Mouse (Mus musculus) liver, embryonic 14.5 days (tissue): ENCODE measurements around the gene Tas1r2. TPM values are rescaled to one million over a fixed set of nuclear protein-coding genes. Genes with fewer than 3 reads are reported as not detected.
A peak's percentile ranks its signal among the peaks of the same experiment; 100 is the strongest.

ENCODE experiments used
- ATAC-seq: fragments of 200-750 bp; cut with Nextera tagmentation; 2 replicates; pipeline ENCODE4 v1.8.0; 2017; ENCODE audit warnings: moderate number of reproducible peaks, mild to moderate bottlenecking, moderate library complexity; ENCODE audit not compliant: insufficient read depth
- DNase-seq, 3 experiments: peaks; one replicate each; pipeline ENCODE4 v3.0.0-alpha.2; 2012 to 2013; ENCODE audit warnings: low read depth in 3 of 3, low spot score in 3 of 3
- H3K27ac ChIP-seq: fragments of 300-500 bp; sonication (generic); 2 replicates; pipeline ENCODE4 v1.5.1; 2014; ENCODE audit warnings: moderate library complexity, mild to moderate bottlenecking, control low read depth, inconsistent platforms
- H3K27me3 ChIP-seq: fragments of 300-500 bp; sonication (generic); 2 replicates; pipeline ENCODE4 v1.6.1; 2014; ENCODE audit warnings: mild to moderate bottlenecking, low read length, moderate library complexity; ENCODE audit not compliant: control insufficient read depth, insufficient read depth
- H3K36me3 ChIP-seq: fragments of 300-500 bp; sonication (generic); replicated peaks from 2 replicates; pipeline ENCODE4 v1.6.1; 2014; ENCODE audit warnings: low read depth; ENCODE audit not compliant: control insufficient read depth, insufficient read depth
- H3K4me1 ChIP-seq, 2 experiments: fragments of 200-500 bp in 1 of 2; fragments of 300-500 bp in 1 of 2; sonication (generic) in 1 of 2; replicated peaks; 2 replicates each; pipeline ENCODE4 v1.6.1; 2012 to 2014; ENCODE audit warnings: antibody characterized with exemption in 1 of 2, inconsistent platforms in 1 of 2, low read length in 1 of 2; ENCODE audit not compliant: control insufficient read depth in 2 of 2, insufficient read depth in 2 of 2
- H3K4me2 ChIP-seq: fragments of 300-500 bp; sonication (generic); 2 replicates; pipeline ENCODE4 v1.6.1; 2014; ENCODE audit warnings: low read depth, mild to moderate bottlenecking, control low read depth, moderate library complexity
- H3K4me3 ChIP-seq, 2 experiments: fragments of 200-500 bp in 1 of 2; fragments of 300-500 bp in 1 of 2; sonication (generic) in 1 of 2; 2 replicates each; pipeline ENCODE4 v1.5.1; 2012 to 2014; ENCODE audit warnings: low read depth in 2 of 2, low read length in 2 of 2, mild to moderate bottlenecking in 2 of 2, control low read depth in 1 of 2, inconsistent platforms in 1 of 2, moderate library complexity in 1 of 2; ENCODE audit not compliant: insufficient read depth in 1 of 2
- H3K9ac ChIP-seq: fragments of 300-500 bp; sonication (generic); replicated peaks from 2 replicates; pipeline ENCODE4 v1.6.1; 2014; ENCODE audit warnings: mild to moderate bottlenecking, control low read depth, moderate library complexity
- H3K9me3 ChIP-seq: fragments of 300-500 bp; sonication (generic); 2 replicates; pipeline ENCODE4 v1.6.1; 2016; ENCODE audit warnings: low read length, mixed read lengths; ENCODE audit not compliant: control insufficient read depth
- CTCF ChIP-seq: IDR thresholded peaks from 2 replicates; pipeline ENCODE4 v1.5.1; 2016; ENCODE audit warnings: antibody characterized with exemption, low read depth, control low read depth
- EP300 ChIP-seq: IDR thresholded peaks from 2 replicates; pipeline ENCODE4 v1.6.1; 2016; ENCODE audit warnings: antibody characterized with exemption, low read depth
- WGBS: fragments of 180-500 bp; shearing (Covaris S2); extraction: QIAGEN DNeasy Blood & Tissue Kit; methylation state at CpG from one replicate; pipeline ENCODE4 v1.1.7; 2014; ENCODE audit not compliant: insufficient replicate concordance; 5-methylcytosine and 5-hydroxymethylcytosine counted together
- polyA plus RNA-seq, 2 experiments: library from polyadenylated mRNA; depleted of rRNA in 1 of 2; stranded (reverse) in 1 of 2; unstranded in 1 of 2; fragments of >200 nt; fragmentation: Nextera tagmentation in 1 of 2; extraction: Ambion mirVana in 1 of 2; gene quantifications; 2 replicates each; pipeline versions ENCODE4 v1.2.1 to v1.2.3; 2012 to 2014

Tas1r2 gene
- polyA plus RNA-seq, 2 experiments: not detected

- Histone ChIP-seq H3K9ac (no peak overlapping the region), H3K27me3 (no peaks in the 10 kb centered on the region), H3K4me3 (no peak overlapping the region), H3K36me3 (no peaks in the 10 kb centered on the region), H3K27ac (no peak overlapping the region), H3K4me1 (peaks cover 0 to 5% of the 10 kb centered on the region in 2 experiments; a peak in 3 of 4 replicates), H3K9me3 (no peaks in the 10 kb centered on the region), H3K4me2 (no peak overlapping the region)
- no peak for TF ChIP-seq CTCF
- TF ChIP-seq EP300: no peak
- DNase-seq (no peak), ATAC-seq (no peak)
- 73% methylated on average over 11 of the region's 11 CpGs for WGBS
Measured at GRCm38 (mm10) chr4:139627361-139627760, 26.0 kb upstream of the Tas1r2 start.

- Histone ChIP-seq H3K4me2 (no peak overlapping the region), H3K27me3 (no peaks in the 10 kb centered on the region), H3K4me3 (no peak overlapping the region), H3K27ac (no peak overlapping the region), H3K4me1 (0 out of 4 replicates have a peak, but pooled peaks cover 0 to 3% of the 10 kb centered on the region in 2 experiments), H3K9me3 (no peaks in the 10 kb centered on the region), H3K36me3 (no peaks in the 10 kb centered on the region), H3K9ac (no peak overlapping the region)
- no peak for TF ChIP-seq EP300
- TF ChIP-seq CTCF: peak; percentile 20; the same call in 1 of the 2 replicates
- WGBS: 56% methylated on average over 10 of the region's 10 CpGs
- no peak for DNase-seq
- no peak for ATAC-seq
Measured at GRCm38 (mm10) chr4:139630171-139630570, 23.2 kb upstream of the Tas1r2 start.

DNA sequence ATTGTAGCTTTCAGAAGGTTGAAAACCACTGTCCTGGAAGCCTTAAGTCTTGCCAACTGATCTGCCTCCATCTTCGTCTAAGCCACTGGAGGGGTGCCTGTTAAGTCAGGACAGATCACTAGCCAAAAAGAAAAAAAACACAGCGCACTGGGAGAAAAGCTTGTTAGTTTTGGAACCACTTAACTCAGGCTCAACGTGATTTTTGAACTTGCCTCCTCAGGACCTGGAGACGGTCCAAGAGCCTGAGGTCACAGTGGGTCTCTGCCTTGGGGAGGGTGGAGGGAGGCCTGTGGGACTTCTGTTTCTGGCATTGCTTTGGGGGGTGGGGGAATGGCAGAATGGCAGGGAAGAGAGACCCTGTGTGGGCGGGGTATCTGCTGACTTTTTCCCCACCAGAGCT, 22.2 kb upstream of the Tas1r2 start:
- ATAC-seq: no peak
- no peak overlapping the region for H3K4me2 ChIP-seq

GRCm38 (mm10) chr4:139631569-139632253, 21.6 kb upstream of the Tas1r2 start:
- Histone ChIP-seq H3K27ac (no peak overlapping the region), H3K4me2 (no peak overlapping the region), H3K4me3 (no peak overlapping the region), H3K27me3 (no peaks in the 10 kb centered on the region), H3K9ac (no peak overlapping the region), H3K36me3 (no peaks in the 10 kb centered on the region), H3K9me3 (no peaks in the 10 kb centered on the region), H3K4me1 (no peaks in the 10 kb centered on the region)
- WGBS: 66% methylated on average over 7 of the region's 7 CpGs
- ATAC-seq (no peak), DNase-seq (no peak)
- no peak for TF ChIP-seq EP300
- TF ChIP-seq CTCF: no peak

More for the DNA sequence above, 22.2 kb upstream of the Tas1r2 start:
- no peak for DNase-seq
- WGBS: 60% methylated on average over 5 of the region's 5 CpGs
- Histone ChIP-seq H3K4me1 (no peaks in the 10 kb centered on the region), H3K36me3 (no peaks in the 10 kb centered on the region), H3K27me3 (no peaks in the 10 kb centered on the region), H3K4me3 (no peak overlapping the region), H3K9ac (no peak overlapping the region), H3K9me3 (no peaks in the 10 kb centered on the region), H3K27ac (no peak overlapping the region)
- TF ChIP-seq EP300 (no peak), CTCF (no peak)

DNA sequence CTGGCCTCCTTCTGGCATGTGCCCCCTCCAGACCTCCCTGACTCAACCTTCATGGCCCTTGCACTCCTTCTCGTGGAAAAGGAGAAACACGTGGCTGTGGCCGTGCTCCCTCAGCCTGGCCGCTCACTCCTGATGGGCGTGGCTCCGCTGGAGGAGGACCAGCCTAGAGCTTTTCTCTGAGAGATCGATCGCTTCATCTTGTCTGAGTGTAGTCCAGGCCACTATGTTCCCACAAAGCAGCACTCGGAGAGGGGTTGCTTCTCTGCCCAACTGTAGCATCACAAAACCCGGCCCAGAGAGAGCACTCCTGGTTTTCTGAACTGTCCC, 21.1 kb upstream of the Tas1r2 start:
- TF ChIP-seq EP300 (no peak), CTCF (no peak)
- no peak for DNase-seq
- Histone ChIP-seq H3K9me3 (no peaks in the 10 kb centered on the region), H3K9ac (no peak overlapping the region), H3K36me3 (no peaks in the 10 kb centered on the region), H3K4me2 (no peak overlapping the region), H3K27ac (no peak overlapping the region), H3K4me3 (no peak overlapping the region), H3K27me3 (no peaks in the 10 kb centered on the region), H3K4me1 (no peaks in the 10 kb centered on the region)
- 60% methylated on average over 10 of the region's 10 CpGs for WGBS
- no peak for ATAC-seq
